Mouse (Mus musculus): Measurements from ENCODE around the gene Gm9844.
A peak's percentile ranks its signal among the peaks of the same experiment; 100 is the strongest.
"Not testable (repeated sequence)": the region's sequence is repeated elsewhere in the genome, so short reads cannot be mapped to it uniquely, and the experiment has no call there.

Gm9844 gene

DNA sequence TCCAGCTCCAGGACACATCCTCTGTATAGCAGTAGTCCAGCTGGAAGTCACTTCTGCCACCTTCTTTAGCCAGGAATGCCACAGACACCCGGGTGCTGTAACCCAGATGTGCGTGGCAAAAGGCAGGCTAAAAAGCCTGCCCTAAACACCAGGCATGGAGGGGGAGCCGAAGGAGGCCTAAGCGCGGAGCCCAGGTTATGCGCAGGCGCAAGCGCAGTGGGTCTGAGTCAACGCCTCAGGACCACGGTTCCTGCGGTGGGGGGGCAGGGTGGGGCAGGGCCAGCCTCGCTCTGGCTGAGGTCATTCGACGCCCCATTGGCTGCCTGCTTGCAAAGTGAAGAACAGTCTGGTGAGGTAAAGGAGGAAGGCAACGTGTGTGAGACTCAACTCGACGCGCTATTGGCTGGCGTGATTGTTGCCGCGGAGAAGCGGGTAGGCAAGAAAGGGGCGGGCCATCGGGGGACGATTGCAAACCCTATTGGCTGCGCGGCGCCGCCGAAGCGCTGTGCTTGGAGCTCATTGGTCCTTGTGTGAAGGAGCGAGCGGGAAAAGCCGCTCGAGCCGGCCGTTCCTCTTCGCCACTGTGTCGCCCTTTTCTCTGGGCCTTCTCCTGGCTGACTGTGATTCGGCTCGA lies 7.6 kb downstream of the Gm9844 start, which contains the start of the genes Lypd4 and Dmrtc2:
TSS of gene Lypd4 (minus strand) at position 410 of the 634 bp plus-strand sequence.
TSS of gene Dmrtc2 (plus strand) at position 526 of the 634 bp plus-strand sequence.
- no peak for DNase-seq

DNA sequence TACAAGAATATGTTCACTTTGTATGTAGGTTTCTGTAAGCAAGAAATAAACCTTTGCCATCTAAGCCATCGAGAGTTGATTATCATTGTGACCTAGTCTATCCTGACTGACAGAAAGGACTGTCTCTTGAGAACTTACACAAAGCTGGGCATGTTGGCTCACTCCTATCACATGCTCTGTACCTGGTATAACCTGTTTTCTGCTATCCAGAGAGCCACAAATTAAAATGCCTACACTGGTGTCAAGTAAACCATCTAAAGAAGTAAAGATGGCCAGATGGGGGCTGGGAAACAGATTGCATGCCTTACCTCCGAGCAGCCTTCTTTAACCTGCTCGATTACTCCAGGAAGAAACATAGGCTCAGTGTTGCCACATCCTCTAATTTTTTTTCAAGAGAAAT lies 15.6 kb downstream of the Gm9844 start:
- no peak for DNase-seq

DNA sequence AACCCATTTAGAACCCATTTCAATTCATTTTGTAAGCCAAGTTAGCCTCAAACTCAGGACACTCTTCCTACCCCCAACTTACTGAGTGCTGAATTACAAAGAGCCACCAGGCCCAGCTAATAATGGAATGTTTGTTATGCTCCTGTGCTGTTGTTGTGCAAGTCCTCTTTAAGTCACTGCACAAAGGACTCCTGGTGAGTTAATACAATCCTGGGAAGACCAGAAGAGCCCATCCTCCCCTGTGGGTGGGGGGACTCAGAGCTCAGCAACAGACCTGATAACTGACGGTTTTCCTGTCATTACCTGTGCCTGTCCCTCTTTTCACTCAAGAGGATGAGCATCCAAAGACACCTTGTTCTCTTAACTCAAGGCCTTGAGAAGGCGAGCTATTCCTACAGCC lies 17.6 kb downstream of the Gm9844 start:
- no peak for DNase-seq

DNA sequence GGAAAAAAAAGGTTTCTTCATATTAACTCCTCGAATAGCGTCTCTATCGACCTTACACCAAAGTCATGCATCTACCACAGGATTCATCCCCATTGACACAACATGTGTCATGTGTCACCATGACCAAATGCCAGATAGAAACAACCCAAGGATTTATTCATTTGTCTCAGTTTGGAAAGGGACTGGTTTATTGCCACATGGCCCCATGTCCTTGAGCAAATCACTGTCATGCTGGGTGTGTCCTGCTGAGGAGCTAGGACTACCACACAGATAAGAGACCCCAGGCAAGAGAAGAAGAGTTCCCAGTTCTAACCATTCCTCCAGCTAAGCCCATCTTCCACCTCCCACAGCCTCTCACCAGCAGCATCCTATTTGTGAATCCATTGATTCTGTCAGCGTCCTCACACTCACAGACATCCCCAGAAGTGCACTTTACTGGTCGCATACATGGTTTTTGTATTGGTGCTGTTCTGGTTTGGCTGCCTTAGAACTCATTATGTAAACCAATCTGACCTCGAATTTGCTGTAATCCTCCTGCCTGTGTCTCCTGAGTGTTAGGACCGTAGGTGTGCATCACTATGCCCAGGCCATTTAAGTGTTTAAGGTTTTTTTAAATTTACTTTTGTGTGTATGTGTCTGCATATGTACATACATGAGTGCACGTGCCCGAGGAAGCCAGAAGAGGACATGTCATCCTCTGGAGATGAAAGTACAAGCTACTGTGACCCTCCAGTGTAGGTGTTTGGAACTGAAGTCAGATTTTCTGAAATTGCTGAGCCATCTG lies 20.6 kb downstream of the Gm9844 start:
- DNase-seq: no peak

DNA sequence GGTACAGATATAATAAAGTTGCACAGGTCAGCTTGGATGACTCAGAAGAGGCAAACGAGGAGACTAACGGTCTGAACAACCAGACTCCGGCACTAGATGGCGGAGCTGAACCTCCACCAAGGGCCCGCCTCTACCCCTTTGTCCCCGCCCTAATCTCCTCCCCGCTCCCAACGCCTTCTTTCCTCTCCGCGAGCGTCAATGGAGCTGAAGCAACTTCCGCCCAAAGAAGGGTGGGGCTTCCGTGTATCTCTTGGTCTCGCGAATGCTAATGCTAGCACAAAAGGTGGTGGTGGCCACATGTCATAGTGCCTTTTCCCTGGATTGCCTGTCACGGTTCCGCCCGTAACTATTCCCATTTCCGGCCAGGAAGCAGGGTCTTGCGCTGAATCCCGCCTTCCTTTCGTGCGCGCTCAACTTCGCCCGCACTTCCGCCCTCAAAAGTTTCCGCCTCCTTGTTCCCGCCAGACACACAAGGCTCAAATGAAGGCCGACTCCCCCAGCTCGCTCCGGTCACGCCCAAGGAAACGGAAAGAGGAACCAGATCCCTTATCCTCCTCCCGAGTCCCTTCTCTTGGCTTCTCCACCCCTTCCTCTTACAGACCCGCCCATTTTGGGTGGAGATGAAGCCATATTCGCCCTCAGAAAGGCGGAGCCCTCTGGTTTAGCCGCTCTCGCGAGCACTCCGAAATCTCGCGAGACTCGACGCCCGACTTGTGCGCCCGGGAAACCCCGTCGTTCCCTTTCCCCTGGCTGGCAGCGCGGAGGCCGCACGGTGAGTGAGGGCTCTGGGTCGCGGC lies 22.1 kb downstream of the Gm9844 start, which contains the start of gene Rps19:
TSS of gene Rps19 (plus strand) at position 476 of the 797 bp plus-strand sequence.
- DNase-seq: peak; percentile 97

DNA sequence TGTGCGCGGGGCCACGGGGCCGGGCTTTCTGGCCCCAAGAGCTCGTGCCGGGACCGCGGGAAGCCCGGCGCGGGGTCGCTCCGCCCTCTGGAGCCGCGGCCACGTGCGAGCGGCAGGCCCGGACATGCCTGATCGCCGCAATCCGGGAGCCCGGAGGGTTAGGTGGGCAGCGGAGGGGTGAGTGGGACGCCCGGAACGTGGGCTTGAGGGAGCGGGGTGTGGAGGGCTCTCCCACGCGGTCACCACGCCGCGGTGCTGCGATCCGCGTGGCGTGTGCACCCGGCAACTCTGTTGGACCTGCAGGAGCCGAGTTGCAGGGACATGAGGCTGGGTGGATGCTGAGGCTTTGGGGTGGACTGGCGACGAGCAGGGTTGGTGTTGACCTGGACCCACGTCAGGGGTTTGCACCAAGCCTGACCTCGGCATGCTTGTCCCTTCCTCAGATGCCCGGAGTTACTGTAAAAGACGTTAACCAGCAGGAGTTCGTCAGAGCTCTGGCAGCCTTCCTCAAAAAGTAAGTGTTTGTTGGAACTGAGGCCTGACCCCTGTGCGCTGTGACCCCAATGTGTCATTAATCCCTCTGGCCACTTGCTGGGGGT lies 22.8 kb downstream of the Gm9844 start:
- no peak for DNase-seq

DNA sequence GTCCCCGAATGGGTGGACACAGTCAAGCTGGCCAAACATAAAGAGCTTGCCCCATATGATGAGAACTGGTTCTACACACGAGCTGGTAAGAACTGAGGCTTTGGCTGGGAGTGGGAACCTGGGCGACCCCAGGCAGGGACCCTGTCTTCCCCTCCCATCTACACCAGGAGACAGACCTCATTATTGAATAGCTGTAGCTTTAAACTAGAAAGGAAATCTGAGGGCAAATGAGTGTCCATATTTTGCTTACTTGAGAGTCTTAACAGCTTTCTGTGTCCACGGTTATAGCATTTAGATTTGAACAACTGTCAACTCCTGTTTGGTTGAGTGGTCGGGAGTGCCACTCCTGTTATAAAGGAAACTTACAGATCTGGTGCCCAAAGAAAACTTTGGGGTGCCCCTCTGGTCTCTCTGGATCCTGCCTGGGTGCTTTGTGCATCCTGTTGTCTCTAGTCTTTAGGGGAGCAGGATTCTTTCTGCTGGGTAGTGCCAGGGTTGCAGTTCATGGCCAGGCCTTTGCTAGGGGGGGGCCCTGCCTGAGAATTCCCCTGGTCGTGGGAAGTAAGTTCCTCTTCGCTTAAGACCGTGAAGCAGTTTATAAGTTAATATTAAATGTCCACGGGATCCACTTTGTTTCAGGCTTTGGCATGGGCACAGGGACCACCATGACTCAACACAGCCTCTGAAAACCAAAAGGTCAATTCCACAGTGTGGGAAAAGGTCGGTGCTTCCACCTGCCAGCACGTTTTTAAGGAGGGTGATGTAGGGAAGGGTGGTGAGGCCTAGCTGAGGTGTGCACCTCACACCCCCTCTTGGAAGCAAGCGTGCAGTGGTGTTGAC lies 23.7 kb downstream of the Gm9844 start:
- DNase-seq: no peak

DNA sequence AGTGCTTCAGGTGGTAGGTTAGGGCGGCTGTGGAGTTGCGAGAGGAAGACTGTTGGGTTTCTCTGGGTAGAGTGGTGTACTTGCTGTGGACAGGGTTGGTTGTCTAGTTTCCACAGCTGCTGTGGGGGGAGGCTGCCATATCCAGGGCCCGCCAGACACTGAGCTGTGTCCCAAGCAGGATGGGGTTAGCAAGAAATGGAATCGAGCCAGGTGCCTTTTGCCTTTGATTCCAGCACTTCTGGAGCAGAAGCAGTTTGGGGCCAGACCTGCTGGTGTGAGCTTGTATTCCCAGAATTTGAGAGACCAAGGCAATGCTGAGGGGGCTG lies 24.3 kb downstream of the Gm9844 start:
- DNase-seq: no peak

DNA sequence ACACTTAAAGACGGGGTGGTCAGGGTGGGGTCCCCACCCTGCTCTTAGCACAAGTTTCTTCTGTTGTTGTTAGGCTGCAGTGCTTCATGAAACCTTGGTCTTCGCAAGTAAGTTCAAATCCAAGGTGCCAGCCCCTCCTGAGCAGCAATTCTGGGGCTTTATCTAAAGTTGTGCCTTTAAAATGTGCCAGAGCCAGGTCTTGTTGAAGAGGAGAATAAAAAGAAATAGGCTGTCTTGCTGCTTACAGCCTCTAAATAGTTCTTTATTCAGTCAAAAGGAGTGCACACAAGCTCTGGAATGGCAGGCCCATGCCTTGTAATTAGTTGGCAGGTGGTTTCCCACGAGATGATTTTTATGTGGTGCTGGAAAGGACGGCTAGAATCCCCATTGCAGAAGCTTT lies 25.1 kb downstream of the Gm9844 start:
- DNase-seq: no peak

DNA sequence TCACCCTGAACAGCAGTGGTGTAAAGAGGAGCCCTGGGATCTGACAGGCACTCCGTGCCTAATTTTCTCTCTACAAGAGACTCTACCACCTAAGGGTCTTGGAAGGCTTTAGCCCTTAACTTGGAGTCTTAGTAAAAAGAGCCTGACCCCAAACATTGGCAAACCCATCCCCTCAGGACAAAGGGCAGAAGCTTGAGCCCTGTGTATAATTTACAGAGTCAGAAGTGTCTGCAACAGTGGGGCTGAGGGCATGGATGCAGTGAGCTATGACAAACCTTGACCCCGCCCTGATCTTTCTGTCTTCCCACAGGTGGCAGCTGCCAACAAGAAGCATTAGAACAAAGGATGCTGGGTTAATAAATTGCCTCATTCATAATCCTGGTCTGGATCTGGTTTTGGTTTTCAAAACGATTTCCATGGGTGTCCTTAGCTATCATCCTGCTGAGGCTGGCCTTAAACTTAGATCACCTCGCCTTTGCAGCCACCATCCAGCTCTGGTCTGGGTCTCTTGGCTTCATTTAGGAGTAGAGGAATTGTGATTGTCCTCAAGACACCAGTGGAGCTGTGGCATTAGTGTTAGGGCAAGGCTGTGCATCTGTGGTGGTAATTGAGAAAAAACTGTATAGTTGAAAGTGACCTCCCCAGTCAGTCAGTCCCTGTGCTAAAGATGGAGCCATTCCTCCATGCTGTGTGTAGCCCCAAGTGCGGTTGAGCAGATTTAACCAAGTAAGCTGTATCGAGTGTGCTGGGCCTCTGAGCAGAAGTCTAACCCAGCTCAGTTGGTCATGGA lies 27.6 kb downstream of the Gm9844 start:
- DNase-seq: no peak

DNA sequence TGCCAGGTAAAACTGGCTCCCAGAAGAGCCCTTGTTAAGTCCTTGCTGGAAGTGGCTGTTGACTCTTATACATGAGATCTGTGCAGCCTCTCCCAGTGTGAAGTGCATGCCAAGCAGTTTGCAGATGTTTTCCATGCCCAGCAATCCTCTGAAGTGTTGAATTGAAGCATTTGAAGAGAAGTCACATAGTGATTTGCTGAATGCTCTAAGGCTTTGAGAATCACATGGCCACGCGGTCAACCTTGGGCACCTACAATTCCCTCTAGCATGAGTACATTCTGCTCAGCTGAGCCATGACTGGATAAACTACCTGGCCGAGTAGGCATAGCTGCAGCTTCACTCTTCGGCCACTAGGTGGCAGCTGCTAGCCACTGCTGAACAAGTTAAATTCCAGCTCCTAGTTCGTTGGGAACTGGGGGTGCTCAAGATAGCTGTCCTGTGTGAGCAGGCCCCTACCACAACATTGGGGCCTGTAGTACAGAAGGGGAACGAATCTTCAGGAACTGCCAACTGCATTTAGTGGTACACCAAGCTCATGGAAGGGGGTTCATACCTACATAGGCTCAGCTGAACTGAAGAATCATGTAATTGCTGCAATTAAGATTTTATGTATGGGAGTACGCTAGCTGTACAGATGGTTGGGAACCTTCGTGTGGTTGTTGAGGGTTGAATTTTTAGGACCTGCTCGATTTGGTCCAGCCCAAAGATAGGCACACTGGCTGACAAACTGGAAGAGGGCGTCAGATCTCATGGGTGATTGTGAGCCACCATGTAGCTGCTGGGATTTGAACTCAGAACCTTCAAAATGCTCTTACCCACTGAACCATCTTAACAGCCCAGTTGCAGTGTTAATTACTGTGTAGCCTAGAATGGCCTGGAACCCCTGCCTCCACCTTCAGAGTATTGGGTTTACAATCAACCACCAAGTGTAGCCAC lies 28.5 kb downstream of the Gm9844 start:
- DNase-seq: peak; percentile 77

DNA sequence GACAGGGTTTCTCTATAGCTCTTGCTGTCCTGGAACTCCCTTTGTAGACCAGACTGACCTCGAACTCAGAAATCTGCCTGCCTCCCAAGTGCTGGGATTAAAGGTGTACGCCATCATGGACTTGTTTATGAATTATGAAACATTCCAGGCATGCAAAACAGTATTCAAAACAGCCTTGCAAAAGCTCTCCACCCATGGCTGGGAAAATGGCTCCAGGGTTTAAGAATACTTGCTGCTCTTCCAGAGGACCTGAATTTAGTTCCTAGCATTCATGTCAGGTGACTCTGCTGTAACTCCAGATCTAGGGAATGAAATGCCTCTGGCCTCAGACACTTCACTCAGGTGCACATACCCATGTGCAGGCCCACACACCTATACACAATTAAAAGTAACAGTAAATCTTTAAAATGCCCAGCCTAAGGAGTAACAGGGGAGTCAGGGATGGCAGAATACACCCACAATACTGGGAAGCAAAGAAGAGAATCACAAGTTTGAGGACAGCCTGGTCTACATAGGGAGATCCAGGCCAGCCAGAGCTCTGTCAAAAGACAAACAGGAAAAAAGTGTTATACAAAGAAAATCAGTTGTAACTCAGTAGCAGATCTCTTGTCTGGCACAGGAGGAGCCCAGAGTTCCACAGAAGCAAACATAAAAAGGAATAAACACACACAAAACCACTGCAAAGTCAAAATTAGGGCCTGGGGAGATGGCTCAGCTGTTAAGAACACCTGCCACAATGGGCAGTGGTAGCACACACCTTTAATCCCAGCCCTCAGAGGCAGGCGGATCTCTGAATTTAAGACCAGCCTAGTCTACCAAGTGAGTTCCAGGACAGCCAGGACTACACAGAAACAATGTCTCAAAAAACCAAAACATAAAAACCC lies 29.5 kb downstream of the Gm9844 start:
- no peak for DNase-seq

DNA sequence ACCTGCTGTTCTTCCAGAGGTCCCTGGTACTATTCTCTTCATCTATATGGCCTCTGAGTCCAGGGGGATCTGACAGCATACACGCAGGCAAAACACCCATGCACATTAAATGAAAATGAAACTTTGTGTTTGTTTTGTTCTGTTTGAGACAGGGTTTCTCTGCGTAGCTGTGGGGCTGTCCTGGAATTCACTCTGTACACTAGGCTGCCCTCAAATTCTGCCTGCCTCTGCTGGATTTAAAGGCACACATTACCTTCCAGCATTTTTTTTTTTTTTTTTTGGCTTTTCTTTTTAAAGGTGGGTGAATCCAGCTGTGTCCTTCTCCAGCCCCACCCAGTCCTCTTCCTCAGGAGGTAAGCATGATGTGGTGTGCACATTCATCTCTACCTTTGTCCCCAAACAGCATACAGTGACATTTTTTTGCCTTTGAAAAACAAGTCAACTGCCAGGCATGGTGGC lies 30.1 kb downstream of the Gm9844 start:
- DNase-seq: no peak

DNA sequence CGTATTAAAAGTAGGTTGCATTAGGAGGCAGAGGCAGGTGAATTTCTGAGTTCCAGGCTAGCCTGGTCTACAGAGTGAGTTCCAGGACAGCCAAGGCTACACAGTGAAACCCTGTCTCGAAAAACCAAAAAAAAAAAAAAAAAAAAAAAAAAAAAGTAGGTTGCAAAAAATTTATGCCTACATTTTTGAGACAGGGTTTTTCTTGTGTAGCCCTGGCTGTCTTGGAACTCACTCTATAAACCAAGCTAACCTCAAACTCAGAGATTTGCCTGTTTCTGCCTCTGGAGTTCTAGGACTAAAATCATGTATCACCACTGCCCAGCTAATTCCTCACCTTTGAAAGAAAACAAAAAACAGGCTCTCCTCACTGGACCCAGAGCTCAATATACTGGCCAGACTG lies 33.7 kb downstream of the Gm9844 start:
- DNase-seq: not testable (repeated sequence)

DNA sequence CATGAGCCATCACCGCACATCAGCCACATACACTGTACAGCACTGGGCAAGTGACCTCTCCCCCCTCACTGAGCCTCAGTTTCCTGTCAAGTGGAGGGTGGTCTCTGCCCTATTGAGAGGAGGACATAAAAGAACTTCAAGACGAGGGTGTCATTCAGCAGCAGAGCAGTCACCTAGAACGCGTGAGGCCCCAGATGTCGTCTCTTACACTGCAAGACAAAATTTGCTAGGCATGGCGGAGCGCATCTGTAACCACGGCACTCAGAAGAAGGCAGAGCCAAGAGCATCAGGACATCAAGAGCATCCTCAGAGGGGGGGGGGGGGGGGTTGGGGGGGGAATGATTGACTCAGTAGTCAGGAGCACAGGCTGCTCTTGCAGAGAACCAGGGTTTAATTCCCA lies 34.3 kb downstream of the Gm9844 start:
- DNase-seq: no peak

DNA sequence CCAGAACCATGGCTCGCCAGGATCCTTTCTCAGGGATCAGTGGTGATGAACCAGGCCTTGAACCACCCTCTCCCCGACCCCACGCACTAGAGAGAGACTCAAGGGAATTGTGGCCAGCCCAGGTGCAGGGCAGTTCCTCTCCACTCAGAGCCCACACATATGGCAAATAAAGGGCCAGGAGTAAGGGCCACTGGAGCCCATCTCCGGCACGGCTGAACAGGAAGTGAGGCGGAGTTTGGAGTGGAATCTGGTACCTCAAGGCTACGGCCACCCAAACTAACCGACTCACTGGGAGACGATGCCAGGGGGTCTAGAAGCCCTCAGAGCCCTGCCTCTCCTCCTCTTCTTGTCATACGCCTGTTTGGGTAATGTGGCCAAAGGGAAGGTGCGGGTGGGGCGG lies 35.2 kb downstream of the Gm9844 start, which contains the start of gene Cd79a:
TSS of gene Cd79a (plus strand) at position 158 of the 400 bp plus-strand sequence.
- DNase-seq: no peak

DNA sequence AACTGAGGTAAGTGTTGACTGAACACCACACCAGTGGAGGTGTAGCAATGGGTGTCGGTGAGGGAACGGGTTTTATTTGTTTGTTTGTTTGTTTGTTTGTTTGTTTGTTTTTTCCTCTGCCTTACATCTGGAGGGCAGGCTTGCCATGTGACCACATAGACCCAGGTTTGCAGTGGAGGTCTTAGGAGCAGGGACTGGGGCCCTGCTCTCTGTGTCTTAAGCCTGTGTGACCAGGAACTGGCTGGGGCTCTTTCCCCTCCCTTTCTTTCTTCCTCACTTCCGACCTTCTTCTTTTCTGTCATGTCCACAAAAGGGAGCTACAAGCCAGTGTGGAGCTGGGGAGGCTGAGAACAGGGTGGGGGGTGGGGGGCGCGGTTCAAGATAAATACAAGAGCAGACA lies 35.9 kb downstream of the Gm9844 start:
- DNase-seq: no peak

DNA sequence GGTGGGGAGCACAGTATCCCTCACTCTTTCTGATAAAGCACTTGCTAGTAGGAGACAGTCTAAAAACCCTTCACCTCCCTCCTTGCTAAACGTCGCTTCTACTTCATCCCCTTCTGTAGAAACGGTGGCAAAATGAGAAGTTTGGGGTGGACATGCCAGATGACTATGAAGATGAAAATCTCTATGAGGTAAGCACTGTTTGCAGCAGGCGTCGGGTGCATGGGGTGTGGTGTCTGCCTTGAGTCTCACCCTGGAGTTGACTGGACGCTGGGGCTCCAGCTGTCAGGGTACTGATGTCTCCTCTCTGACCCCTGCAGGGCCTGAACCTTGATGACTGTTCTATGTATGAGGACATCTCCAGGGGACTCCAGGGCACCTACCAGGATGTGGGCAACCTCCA lies 39.1 kb downstream of the Gm9844 start:
- no peak for DNase-seq

DNA sequence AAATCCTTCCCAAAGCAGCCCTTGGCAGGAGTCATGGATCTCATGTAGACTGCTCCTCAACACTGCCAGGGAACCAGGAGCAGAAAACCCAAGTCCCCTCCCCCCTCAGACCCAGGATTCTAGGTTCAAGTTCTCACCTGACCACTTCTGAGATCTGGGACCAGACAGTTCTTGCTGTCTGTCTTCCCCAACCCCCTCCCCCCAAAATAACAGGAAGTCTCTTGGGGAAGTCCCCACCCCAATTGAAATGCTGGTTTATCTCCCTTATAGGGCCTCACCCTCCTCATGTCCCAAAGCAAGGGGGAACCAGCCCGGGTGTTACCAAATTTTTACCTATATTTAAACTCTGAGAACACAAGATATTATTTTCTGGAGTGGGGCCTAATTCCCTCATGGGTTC lies 39.8 kb downstream of the Gm9844 start:
- peak; percentile 47 for DNase-seq

Data from thymus, postnatal 14 days (tissue).